Mouse (Mus musculus): ENCODE measurements around the gene Rtl9. TPM values are rescaled to one million over a fixed set of nuclear protein-coding genes. Genes with fewer than 3 reads are reported as not detected.

Rtl9 gene
- polyA plus RNA-seq (2012; ENCODE audit: low replicate concordance): not detected in 2 replicates

DNA sequence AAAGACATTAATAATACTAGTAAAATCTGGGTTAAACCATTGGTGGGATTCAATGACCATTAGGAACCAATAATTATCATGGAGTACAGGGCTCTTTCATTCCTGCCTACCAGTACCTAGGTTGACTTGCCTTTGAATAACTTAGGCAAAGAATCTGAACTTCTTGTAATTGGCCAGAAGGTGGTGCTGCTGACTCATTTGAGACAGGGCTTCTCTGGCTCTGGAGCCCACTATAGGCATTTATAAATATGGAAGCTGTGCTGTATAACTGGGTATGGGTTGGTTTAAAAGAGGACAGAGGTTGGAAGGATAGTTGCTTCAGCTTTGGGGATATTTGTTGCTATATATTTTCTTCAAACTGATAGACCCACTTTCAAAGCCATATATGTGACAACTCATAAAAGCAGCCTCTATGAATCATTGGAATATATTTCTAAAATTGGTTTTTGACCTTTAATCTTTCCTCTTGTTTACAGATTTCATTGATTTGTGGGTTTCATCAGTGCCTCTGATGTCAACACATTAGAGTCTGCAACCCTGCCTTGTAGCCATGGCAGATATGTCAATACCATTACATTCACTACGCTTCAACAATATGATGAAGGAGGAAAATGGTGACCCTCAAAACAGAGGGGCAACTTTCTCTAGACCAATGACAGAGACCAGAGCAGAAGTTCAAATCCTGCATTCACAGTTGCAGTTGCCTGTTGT, at the start of gene Rtl9:
TSS of gene Rtl9 (plus strand) at position 551 of the 711 bp plus-strand sequence.

Other genes starting within 250 kb of the Rtl9 start
- 15.2 and 18.5 TPM in 2 replicates for gene Ammecr1, start 132.9 kb upstream of the Rtl9 start, polyA plus RNA-seq (2012; ENCODE audit: low replicate concordance)

Data from leukemia stem cell, adult 10-12 weeks (primary cell).